Mouse (Mus musculus): ENCODE data around the gene Lcor.

DNA sequence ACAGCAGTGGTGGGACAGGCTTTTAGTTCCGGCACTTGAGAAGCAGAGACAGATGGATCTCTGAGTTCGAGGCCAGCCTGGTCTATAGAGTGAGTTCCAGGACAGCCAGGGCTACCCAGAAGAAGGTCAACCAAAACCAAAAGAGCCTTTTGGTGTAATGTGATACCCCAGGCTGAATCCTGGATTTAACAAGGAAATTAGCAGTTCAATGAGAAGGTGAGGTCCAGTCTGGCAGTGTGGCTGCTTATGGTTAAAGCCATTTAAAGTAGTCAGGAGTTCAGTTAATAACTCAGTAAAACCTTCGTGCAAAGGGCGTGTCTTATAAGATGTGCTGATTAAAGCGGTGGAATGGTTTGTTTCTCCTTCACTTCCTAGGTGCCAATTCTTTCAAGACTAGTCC, 25.3 kb upstream of the Lcor start:
- no peak for TF ChIP-seq ZNF384 (IDR thresholded peaks at IDR 0.05; ENCODE audit: low read depth, low read length)
- no peak for TF ChIP-seq CHD2 (IDR thresholded peaks at IDR 0.05; ENCODE audit: low read depth, low read length)
- no peak for TF ChIP-seq MAFK (IDR thresholded peaks at IDR 0.05; ENCODE audit: insufficient read depth, low read depth, low read length)
- no peak for TF ChIP-seq HCFC1 (IDR thresholded peaks at IDR 0.05; ENCODE audit: borderline replicate concordance, insufficient read depth, low read length)
- TF ChIP-seq ZC3H11A (IDR thresholded peaks at IDR 0.05; ENCODE audit: borderline replicate concordance, low read depth, low read length) = no peak
